Mouse (Mus musculus): ENCODE data around the gene Atp5h. TPM values are rescaled to one million over a fixed set of nuclear protein-coding genes. Genes with fewer than 3 reads are reported as not detected.
A peak's percentile ranks its signal among the peaks of the same experiment; 100 is the strongest.

Gene Atp5h
- total RNA-seq, 1 experiment = 342 TPM

GRCm38 (mm10) chr11:115373805-115374694 lies 45.7 kb downstream of the Atp5h start:
- no peak for DNase-seq (ENCODE audit: low read depth, low spot score)
- Histone ChIP-seq H3K9ac (ENCODE audit: insufficient read depth, low read depth, low read length, poor library complexity, severe bottlenecking) (no peak overlapping the region), H3K4me1 (ENCODE audit: control insufficient read depth in 2 of 2, insufficient read depth in 2 of 2, low read length in 2 of 2, poor library complexity in 1 of 2) (peaks cover 0 to 2% of the 10 kb centered on the region in 2 experiments; a peak in 1 of 4 replicates), H3K36me3 (ENCODE audit: control insufficient read depth, insufficient read depth, low read length, poor library complexity, severe bottlenecking) (no peaks in the 10 kb centered on the region), H3K4me3 (ENCODE audit: insufficient read depth in 1 of 2, low read depth in 1 of 2, low read length in 2 of 2, poor library complexity in 1 of 2, severe bottlenecking in 1 of 2) (peak overlapping the region in 1 of 2 experiments; percentile 23; a peak in 2 of 4 replicates), H3K27ac (ENCODE audit: insufficient read depth, low read depth, low read length, poor library complexity, severe bottlenecking) (no peak overlapping the region), H3K9me3 (ENCODE audit: control insufficient read depth, insufficient read depth, low read depth, low read length) (no peaks in the 10 kb centered on the region)
- no peak for TF ChIP-seq ZNF384 (IDR thresholded peaks at IDR 0.05; ENCODE audit: low read depth, low read length)
- peak; percentile 77 for TF ChIP-seq CHD2 (IDR thresholded peaks at IDR 0.05; ENCODE audit: low read depth, low read length)
- in situ Hi-C loops (cut with MboI; ENCODE audit: low sequenced_read_pairs in 2 of 2, unreplicated experiment in 2 of 2) = no loop called here

GRCm38 (mm10) chr11:115372737-115373136 lies 47.0 kb downstream of the Atp5h start:
- Histone ChIP-seq H3K4me3 (ENCODE audit: insufficient read depth in 1 of 2, low read depth in 1 of 2, low read length in 2 of 2, poor library complexity in 1 of 2, severe bottlenecking in 1 of 2) (no peak overlapping the region), H3K27ac (ENCODE audit: insufficient read depth, low read depth, low read length, poor library complexity, severe bottlenecking) (no peak overlapping the region), H3K36me3 (ENCODE audit: control insufficient read depth, insufficient read depth, low read length, poor library complexity, severe bottlenecking) (no peaks in the 10 kb centered on the region), H3K9ac (ENCODE audit: insufficient read depth, low read depth, low read length, poor library complexity, severe bottlenecking) (no peak overlapping the region), H3K9me3 (ENCODE audit: control insufficient read depth, insufficient read depth, low read depth, low read length) (no peaks in the 10 kb centered on the region), H3K4me1 (ENCODE audit: control insufficient read depth in 2 of 2, insufficient read depth in 2 of 2, low read length in 2 of 2, poor library complexity in 1 of 2) (peaks cover 0 to 2% of the 10 kb centered on the region in 2 experiments; a peak in 1 of 4 replicates)
- no peak for TF ChIP-seq MAFK (IDR thresholded peaks at IDR 0.05; ENCODE audit: insufficient read depth, low read depth, low read length)
- TF ChIP-seq HCFC1 (IDR thresholded peaks at IDR 0.05; ENCODE audit: borderline replicate concordance, insufficient read depth, low read length) = no peak
- TF ChIP-seq CHD2 (IDR thresholded peaks at IDR 0.05; ENCODE audit: low read depth, low read length) = no peak
- no peak for TF ChIP-seq ZC3H11A (IDR thresholded peaks at IDR 0.05; ENCODE audit: borderline replicate concordance, low read depth, low read length)
- no peak for TF ChIP-seq ZNF384 (IDR thresholded peaks at IDR 0.05; ENCODE audit: low read depth, low read length)
- in situ Hi-C loops (cut with MboI; ENCODE audit: low sequenced_read_pairs in 2 of 2, unreplicated experiment in 2 of 2) = no loop called here
- DNase-seq (ENCODE audit: low read depth, low spot score) = no peak

- TF ChIP-seq ZNF384 (IDR thresholded peaks at IDR 0.05; ENCODE audit: low read depth, low read length) = no peak
- no peak for TF ChIP-seq CHD2 (IDR thresholded peaks at IDR 0.05; ENCODE audit: low read depth, low read length)
- no peak for TF ChIP-seq ZC3H11A (IDR thresholded peaks at IDR 0.05; ENCODE audit: borderline replicate concordance, low read depth, low read length)
- no peak for TF ChIP-seq MAFK (IDR thresholded peaks at IDR 0.05; ENCODE audit: insufficient read depth, low read depth, low read length)
- TF ChIP-seq HCFC1 (IDR thresholded peaks at IDR 0.05; ENCODE audit: borderline replicate concordance, insufficient read depth, low read length) = no peak
- Histone ChIP-seq H3K4me1 (ENCODE audit: control insufficient read depth in 2 of 2, insufficient read depth in 2 of 2, low read length in 2 of 2, poor library complexity in 1 of 2) (peaks cover 0 to 2% of the 10 kb centered on the region in 2 experiments; a peak in 1 of 4 replicates), H3K27ac (ENCODE audit: insufficient read depth, low read depth, low read length, poor library complexity, severe bottlenecking) (no peak overlapping the region), H3K4me3 (ENCODE audit: insufficient read depth in 1 of 2, low read depth in 1 of 2, low read length in 2 of 2, poor library complexity in 1 of 2, severe bottlenecking in 1 of 2) (no peak overlapping the region), H3K9me3 (ENCODE audit: control insufficient read depth, insufficient read depth, low read depth, low read length) (no peaks in the 10 kb centered on the region), H3K9ac (ENCODE audit: insufficient read depth, low read depth, low read length, poor library complexity, severe bottlenecking) (no peak overlapping the region), H3K36me3 (ENCODE audit: control insufficient read depth, insufficient read depth, low read length, poor library complexity, severe bottlenecking) (no peaks in the 10 kb centered on the region)
- DNase-seq (ENCODE audit: low read depth, low spot score) = no peak
- in situ Hi-C loops (cut with MboI; ENCODE audit: low sequenced_read_pairs in 2 of 2, unreplicated experiment in 2 of 2) = no loop called here
Measured at GRCm38 (mm10) chr11:115372015-115372414, 47.7 kb downstream of the Atp5h start.

- H3K4me1 ChIP-seq (ENCODE audit: control insufficient read depth in 2 of 2, insufficient read depth in 2 of 2, low read length in 2 of 2, poor library complexity in 1 of 2) = peaks cover 0 to 4% of the 10 kb centered on the region in 2 experiments; a peak in 1 of 4 replicates
- TF ChIP-seq MAFK (IDR thresholded peaks at IDR 0.05; ENCODE audit: insufficient read depth, low read depth, low read length) (no peak), ZNF384 (IDR thresholded peaks at IDR 0.05; ENCODE audit: low read depth, low read length) (no peak), CHD2 (IDR thresholded peaks at IDR 0.05; ENCODE audit: low read depth, low read length) (no peak), HCFC1 (IDR thresholded peaks at IDR 0.05; ENCODE audit: borderline replicate concordance, insufficient read depth, low read length) (no peak), ZC3H11A (IDR thresholded peaks at IDR 0.05; ENCODE audit: borderline replicate concordance, low read depth, low read length) (no peak)
- in situ Hi-C loops (cut with MboI; ENCODE audit: low sequenced_read_pairs in 2 of 2, unreplicated experiment in 2 of 2) = no loop called here
- no peaks in the 10 kb centered on the region for H3K36me3 ChIP-seq (ENCODE audit: control insufficient read depth, insufficient read depth, low read length, poor library complexity, severe bottlenecking)
- no peak overlapping the region for H3K9ac ChIP-seq (ENCODE audit: insufficient read depth, low read depth, low read length, poor library complexity, severe bottlenecking)
- H3K4me3 ChIP-seq (ENCODE audit: insufficient read depth in 1 of 2, low read depth in 1 of 2, low read length in 2 of 2, poor library complexity in 1 of 2, severe bottlenecking in 1 of 2) = no peak overlapping the region
- no peak for DNase-seq (ENCODE audit: low read depth, low spot score)
- no peaks in the 10 kb centered on the region for H3K9me3 ChIP-seq (ENCODE audit: control insufficient read depth, insufficient read depth, low read depth, low read length)
- H3K27ac ChIP-seq (ENCODE audit: insufficient read depth, low read depth, low read length, poor library complexity, severe bottlenecking) = no peak overlapping the region
Measured at GRCm38 (mm10) chr11:115371354-115371753, 48.4 kb downstream of the Atp5h start.

All from ES-E14 (cell line).